Mouse (Mus musculus) CH12.LX (cell line): ENCODE measurements around the gene Sh2b1. TPM values are rescaled to one million over a fixed set of nuclear protein-coding genes. Genes with fewer than 3 reads are reported as not detected.
A peak's percentile ranks its signal among the peaks of the same experiment; 100 is the strongest.

ENCODE experiments used
- DNase-seq: peaks from one replicate; pipeline ENCODE4 v3.0.0-alpha.2; 2013; ENCODE audit errors: extremely low read depth
- H3K27ac ChIP-seq: 2 replicates; pipeline ENCODE4 v1.5.1; 2012; ENCODE audit warnings: low read depth, mild to moderate bottlenecking, control low read depth, moderate library complexity; ENCODE audit not compliant: insufficient read depth
- H3K27me3 ChIP-seq: replicated peaks from 2 replicates; pipeline ENCODE3; 2012; ENCODE audit warnings: inconsistent platforms
- H3K36me3 ChIP-seq, 2 experiments: replicated peaks in 1 of 2; 2 replicates each; pipeline versions ENCODE3 to v1.6.1; 2012; ENCODE audit warnings: inconsistent platforms in 1 of 2, low read length in 1 of 2, mild to moderate bottlenecking in 1 of 2, mixed read lengths in 1 of 2, moderate library complexity in 1 of 2; ENCODE audit not compliant: control insufficient read depth in 1 of 2, insufficient read depth in 1 of 2
- H3K4me1 ChIP-seq, 2 experiments: 2 replicates each; pipeline ENCODE4 v1.6.1; 2012; ENCODE audit warnings: inconsistent platforms in 1 of 2, moderate library complexity in 1 of 2; ENCODE audit not compliant: insufficient read depth in 2 of 2, control insufficient read depth in 1 of 2
- H3K4me2 ChIP-seq: 2 replicates; pipeline ENCODE4 v1.6.1; 2012; ENCODE audit warnings: low read depth, mild to moderate bottlenecking, control low read depth; ENCODE audit not compliant: poor library complexity, insufficient read depth, severe bottlenecking
- H3K4me3 ChIP-seq, 3 experiments: fragments of 150-350 bp in 1 of 3; sonication (generic) in 1 of 3; replicated peaks in 1 of 3; 2 replicates each; pipeline versions ENCODE3 to v1.5.1; 2011 to 2012; ENCODE audit warnings: low read depth in 2 of 3, low read length in 2 of 3, mild to moderate bottlenecking in 2 of 3, moderate library complexity in 2 of 3, control low read depth in 1 of 3, improper control_type of control experiment in 1 of 3, inconsistent platforms in 1 of 3, mixed read lengths in 1 of 3; ENCODE audit not compliant: poor library complexity in 1 of 3
- H3K79me2 ChIP-seq: replicated peaks from 2 replicates; pipeline ENCODE4 v1.6.1; 2012; ENCODE audit warnings: mild to moderate bottlenecking, moderate library complexity; ENCODE audit not compliant: control insufficient read depth, poor library complexity, insufficient read depth, severe bottlenecking; ENCODE audit errors: extremely low read depth
- H3K9ac ChIP-seq: 2 replicates; pipeline ENCODE4 v1.6.1; 2012; ENCODE audit warnings: low read depth, mild to moderate bottlenecking, control low read depth, moderate library complexity; ENCODE audit not compliant: insufficient read depth
- H3K9me3 ChIP-seq: replicated peaks from 2 replicates; pipeline ENCODE3; 2012; ENCODE audit warnings: low read length, inconsistent platforms, mixed read lengths
- CHD2 ChIP-seq: IDR thresholded peaks from 2 replicates; pipeline ENCODE4 v1.6.1; 2011; ENCODE audit warnings: low read length, improper control_type of control experiment
- CTCF ChIP-seq, 2 experiments: IDR thresholded peaks in 1 of 2; conservative IDR thresholded peaks in 1 of 2; 2 replicates each; pipeline ENCODE4 v1.5.1; 2011 to 2012; ENCODE audit warnings: low read depth in 2 of 2, low read length in 2 of 2, improper control_type of control experiment in 1 of 2, inconsistent platforms in 1 of 2, mild to moderate bottlenecking in 1 of 2, moderate library complexity in 1 of 2
- E2F4 ChIP-seq: IDR thresholded peaks from 2 replicates; pipeline ENCODE4 v1.6.1; 2011; ENCODE audit warnings: low read depth, low read length, improper control_type of control experiment; ENCODE audit not compliant: insufficient replicate concordance
- EP300 ChIP-seq: IDR thresholded peaks from 2 replicates; pipeline ENCODE4 v1.6.1; 2011; ENCODE audit warnings: low read length, improper control_type of control experiment
- ETS1 ChIP-seq: conservative IDR thresholded peaks from 2 replicates; pipeline ENCODE4 v1.6.1; 2012; ENCODE audit warnings: low read depth, mild to moderate bottlenecking, inconsistent platforms, low read length, improper control_type of control experiment, moderate library complexity
- GABPA ChIP-seq: IDR thresholded peaks from 2 replicates; pipeline ENCODE4 v1.6.1; 2012; ENCODE audit warnings: low read depth, low read length, improper control_type of control experiment, inconsistent platforms; ENCODE audit not compliant: insufficient replicate concordance
- HCFC1 ChIP-seq: IDR thresholded peaks from 2 replicates; pipeline ENCODE4 v1.6.1; 2012; ENCODE audit warnings: low read depth, mild to moderate bottlenecking, inconsistent platforms, low read length, improper control_type of control experiment
- IRF4 ChIP-seq: IDR thresholded peaks from 2 replicates; pipeline ENCODE4 v1.6.1; 2014; ENCODE audit warnings: low read depth, mild to moderate bottlenecking, inconsistent platforms, low read length, improper control_type of control experiment
- JUN ChIP-seq: IDR thresholded peaks from 2 replicates; pipeline ENCODE4 v1.6.1; 2011; ENCODE audit warnings: low read depth, mild to moderate bottlenecking, low read length, improper control_type of control experiment, moderate library complexity; ENCODE audit not compliant: insufficient read depth
- JUND ChIP-seq: conservative IDR thresholded peaks from 2 replicates; pipeline ENCODE4 v1.6.1; 2011; ENCODE audit warnings: low read depth, low read length, improper control_type of control experiment
- MAFK ChIP-seq: IDR thresholded peaks from 2 replicates; pipeline ENCODE4 v1.6.1; 2011; ENCODE audit warnings: low read length, improper control_type of control experiment; ENCODE audit not compliant: insufficient replicate concordance
- MAX ChIP-seq: IDR thresholded peaks from 2 replicates; pipeline ENCODE4 v1.6.1; 2011; ENCODE audit warnings: low read length, improper control_type of control experiment
- MEF2A ChIP-seq: IDR thresholded peaks from 2 replicates; pipeline ENCODE4 v1.6.1; 2014; ENCODE audit warnings: low read depth, mild to moderate bottlenecking, inconsistent platforms, low read length, improper control_type of control experiment, borderline replicate concordance
- MXI1 ChIP-seq: IDR thresholded peaks from 2 replicates; pipeline ENCODE4 v1.6.1; 2011; ENCODE audit warnings: mild to moderate bottlenecking, low read depth, low read length, improper control_type of control experiment
- NRF1 ChIP-seq: IDR thresholded peaks from 2 replicates; pipeline ENCODE4 v1.6.1; 2014; ENCODE audit warnings: low read depth, mild to moderate bottlenecking, inconsistent platforms, low read length, improper control_type of control experiment, moderate library complexity
- PAX5 ChIP-seq: IDR thresholded peaks from 2 replicates; pipeline ENCODE4 v1.6.1; 2012; ENCODE audit warnings: low read length, inconsistent platforms, mixed read lengths
- POLR2A ChIP-seq: IDR thresholded peaks from 2 replicates; pipeline ENCODE4 v1.6.1; 2011; ENCODE audit warnings: low read depth, mild to moderate bottlenecking, improper control_type of control experiment, low read length
- POLR2AphosphoS2 ChIP-seq: IDR thresholded peaks from 2 replicates; pipeline ENCODE4 v1.6.1; 2011; ENCODE audit warnings: low read depth, low read length, improper control_type of control experiment
- RAD21 ChIP-seq: IDR thresholded peaks from 2 replicates; pipeline ENCODE4 v1.6.1; 2011; ENCODE audit warnings: low read depth, mild to moderate bottlenecking, low read length, improper control_type of control experiment, moderate library complexity
- RCOR1 ChIP-seq: conservative IDR thresholded peaks from 2 replicates; pipeline ENCODE4 v1.6.1; 2012; ENCODE audit warnings: low read depth, mild to moderate bottlenecking, inconsistent platforms, low read length, improper control_type of control experiment
- SIN3A ChIP-seq: IDR thresholded peaks from 2 replicates; pipeline ENCODE4 v1.6.1; 2012; ENCODE audit warnings: low read length, improper control_type of control experiment, inconsistent platforms
- SMC3 ChIP-seq: IDR thresholded peaks from 2 replicates; pipeline ENCODE4 v1.6.1; 2011; ENCODE audit warnings: low read depth, low read length, improper control_type of control experiment
- TBP ChIP-seq: conservative IDR thresholded peaks from 2 replicates; pipeline ENCODE4 v1.6.1; 2011; ENCODE audit warnings: low read depth, low read length, improper control_type of control experiment
- UBTF ChIP-seq: IDR thresholded peaks from 2 replicates; pipeline ENCODE4 v1.6.1; 2012; ENCODE audit warnings: low read depth, mild to moderate bottlenecking, inconsistent platforms, low read length, improper control_type of control experiment, moderate library complexity
- USF2 ChIP-seq: conservative IDR thresholded peaks from 2 replicates; pipeline ENCODE4 v1.6.1; 2011; ENCODE audit warnings: low read depth, low read length, improper control_type of control experiment
- ZC3H11A ChIP-seq: IDR thresholded peaks from 2 replicates; pipeline ENCODE4 v1.6.1; 2012; ENCODE audit warnings: low read depth, mild to moderate bottlenecking, inconsistent platforms, low read length, improper control_type of control experiment
- ZKSCAN1 ChIP-seq: IDR thresholded peaks from 2 replicates; pipeline ENCODE4 v1.6.1; 2012; ENCODE audit warnings: low read depth, inconsistent platforms, low read length, improper control_type of control experiment, borderline replicate concordance
- ZMIZ1 ChIP-seq: IDR thresholded peaks from 2 replicates; pipeline ENCODE4 v1.6.1; 2012; ENCODE audit warnings: low read depth, mild to moderate bottlenecking, inconsistent platforms, low read length, improper control_type of control experiment
- ZNF384 ChIP-seq: IDR thresholded peaks from 2 replicates; pipeline ENCODE4 v1.6.1; 2012; ENCODE audit warnings: low read depth, low read length, improper control_type of control experiment, inconsistent platforms
- dilution Hi-C: fragments of 300-500 bp; cut with MboI; formaldehyde crosslinking; loops from 2 replicates; pipeline ENCODE4 v1.14.3; 2020; ENCODE audit warnings: low sequenced_read_pairs; ENCODE audit not compliant: extremely low pct_unique_long_range_greater_than_20kb, extremely low pct_ligation_motif_present
- in situ Hi-C: fragments of 300-500 bp; cut with MboI; formaldehyde crosslinking; loops from 3 replicates; pipeline ENCODE4 v1.14.3; 2019; ENCODE audit warnings: low sequenced_read_pairs, low pct_ligation_motif_present, low pct_unique_long_range_greater_than_20kb, mixed read lengths
- polyA plus RNA-seq: library from polyadenylated mRNA; unstranded; fragments of >175 nt; gene quantifications from 2 replicates; pipeline ENCODE4 v1.2.1, GENCODE M21; 2012; ENCODE audit warnings: low read depth; ENCODE audit not compliant: insufficient read length
- total RNA-seq, 2 experiments: library from RNA; depleted of rRNA; stranded (reverse); fragments of 300-350 nt in 1 of 2; fragments of >200 nt in 1 of 2; gene quantifications; 2 replicates each; pipeline ENCODE4 v1.2.3; 2012 to 2014

The Sh2b1 gene
- total and polyA plus RNA-seq, 3 experiments: 5.2 to 31.3 (median 13.4) TPM

DNA sequence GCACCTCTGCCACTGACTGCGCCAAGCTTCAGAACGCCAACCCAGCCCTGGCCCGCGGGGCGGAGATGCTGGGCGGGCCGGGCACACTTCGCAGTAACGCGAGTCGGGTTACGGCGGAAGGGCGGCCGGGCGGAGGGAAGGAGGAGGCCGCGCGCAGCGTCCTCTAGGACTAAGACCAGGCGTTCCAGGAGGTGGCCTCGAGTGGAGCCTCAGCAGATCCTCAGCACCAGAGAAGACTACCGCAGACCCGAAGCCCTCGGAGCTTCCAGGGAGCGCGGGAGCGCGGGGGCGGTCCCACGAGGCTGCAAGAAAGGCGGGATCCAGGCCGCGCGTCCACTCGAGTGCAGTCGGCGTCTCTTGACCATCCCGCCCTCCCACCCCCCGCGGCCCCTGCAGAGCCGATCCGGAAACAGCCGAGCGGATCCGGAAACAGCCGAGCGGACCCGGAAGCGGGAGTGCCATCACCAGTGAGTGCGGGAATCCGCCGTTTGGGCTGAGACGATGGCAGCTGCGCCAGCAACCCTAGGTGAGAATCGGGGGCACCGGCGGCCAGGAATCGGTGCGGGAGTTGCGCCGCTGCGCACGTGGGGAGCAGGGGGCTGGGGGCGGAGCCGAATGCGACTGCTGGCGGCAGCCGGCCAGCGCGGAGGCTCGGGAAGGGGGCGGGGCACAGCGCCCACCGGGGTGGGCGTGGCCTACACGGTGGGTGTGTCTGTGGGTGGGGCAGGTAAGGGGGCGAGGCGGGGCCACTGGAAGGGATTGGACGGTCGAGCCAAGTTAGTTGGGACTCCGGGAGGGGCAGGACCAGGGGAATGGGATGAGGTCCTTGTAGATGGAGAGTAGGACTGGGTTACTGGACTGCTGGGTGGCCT lies 46.4 kb downstream of the Sh2b1 start, which contains the start of gene Rabep2 (continued):
- TF ChIP-seq NRF1: 0 out of 2 replicates have a peak, but pooled peaks have one; percentile 17
- TF ChIP-seq GABPA: no peak
- TF ChIP-seq EP300: no peak
- peak; percentile 82 for TF ChIP-seq MXI1
- TF ChIP-seq POLR2AphosphoS2: no peak; the same call in 1 of the 2 replicates
- TF ChIP-seq ZMIZ1: 0 out of 2 replicates have a peak, but pooled peaks have one; percentile 62
- TF ChIP-seq MAFK: no peak
- no peak for TF ChIP-seq RCOR1
- 0 out of 2 replicates have a peak, but pooled peaks have one; percentile 14 for TF ChIP-seq ETS1
- TF ChIP-seq TBP: no peak
- no peak; the same call in 1 of the 2 replicates for TF ChIP-seq UBTF
- TF ChIP-seq CHD2: no peak
- TF ChIP-seq ZKSCAN1: no peak
- TF ChIP-seq IRF4: peak; percentile 79
- no peak for TF ChIP-seq JUN
- 0 out of 2 replicates have a peak, but pooled peaks have one; percentile 40 for TF ChIP-seq MEF2A
- peak; percentile 74 for TF ChIP-seq POLR2A
- peak; percentile 69; the same call in 1 of the 2 replicates for TF ChIP-seq MAX
- no peak for TF ChIP-seq RAD21
- no peak for TF ChIP-seq E2F4
- TF ChIP-seq, all 38 proteins: peak for 14

DNA sequence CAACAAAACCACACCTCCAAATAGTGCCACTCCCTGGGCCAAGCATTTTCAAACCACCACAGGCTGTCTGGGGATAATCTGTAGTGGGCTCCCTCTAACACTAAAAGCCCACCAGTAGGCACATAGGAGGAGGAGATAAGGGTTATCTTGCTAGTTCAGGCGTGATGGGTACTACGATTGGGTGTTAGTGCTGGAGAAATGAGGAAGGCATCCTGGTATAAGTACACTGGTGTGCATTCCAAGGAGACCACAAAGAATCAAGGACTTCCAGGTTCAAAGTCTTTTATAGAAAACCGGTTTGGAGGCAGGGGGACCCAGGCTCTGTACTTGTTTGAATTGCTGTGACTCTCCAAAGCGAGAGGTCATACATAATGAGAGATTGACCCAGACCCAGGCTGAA lies 47.1 kb downstream of the Sh2b1 start:
- H3K27ac ChIP-seq: peak overlapping the region; percentile 60; the same call in 1 of the 2 replicates
- no peak for DNase-seq
- in situ Hi-C loops: no loop called here

More for the DNA sequence above, 47.1 kb downstream of the Sh2b1 start:
- dilution Hi-C loops: no loop called here
- Histone ChIP-seq H3K27me3 (no peaks in the 10 kb centered on the region), H3K9me3 (peaks cover 7% of the 10 kb centered on the region), H3K4me2 (peak overlapping the region; percentile 37), H3K36me3 (peaks cover 28 to 48% of the 10 kb centered on the region in 2 experiments), H3K4me3 (peak overlapping the region; percentile 56 to 75 (median 71)), H3K4me1 (peaks cover 13 to 58% of the 10 kb centered on the region in 2 experiments), H3K9ac (peak overlapping the region; percentile 85), H3K79me2 (peaks cover 11% of the 10 kb centered on the region; the same call in 1 of the 2 replicates)
- no peak for TF ChIP-seq TBP
- no peak for TF ChIP-seq PAX5
- TF ChIP-seq MAX: no peak
- TF ChIP-seq SIN3A: no peak
- no peak for TF ChIP-seq USF2
- TF ChIP-seq JUND: no peak
- TF ChIP-seq ZMIZ1: no peak
- TF ChIP-seq CTCF (conservative IDR thresholded peaks at IDR 0.05 in 1 of 2, IDR thresholded peaks at IDR 0.05 in 1 of 2; ENCODE audit: low read depth in 2 of 2, low read length in 2 of 2): no peak
- TF ChIP-seq SMC3: no peak
- no peak for TF ChIP-seq HCFC1
- no peak for TF ChIP-seq E2F4
- TF ChIP-seq GABPA: no peak
- TF ChIP-seq EP300: no peak
- no peak for TF ChIP-seq ZC3H11A
- no peak for TF ChIP-seq RCOR1
- no peak for TF ChIP-seq RAD21
- no peak for TF ChIP-seq MEF2A
- no peak for TF ChIP-seq ZNF384
- TF ChIP-seq ZKSCAN1: no peak
